Mouse (Mus musculus): Measurements from ENCODE around the gene S100a14.

GRCm38 (mm10) chr3:90575320-90575719 lies 48.7 kb downstream of the S100a14 start:
- TF ChIP-seq CTCF (IDR thresholded peaks at IDR 0.05; ENCODE audit: low read depth, low read length) (no peak), POLR2A (IDR thresholded peaks at IDR 0.05; ENCODE audit: insufficient read depth, low read length) (no peak)

Measured in ES-Bruce4 (cell line).